Mouse (Mus musculus) thymus, adult 2 months (tissue): Measurements from ENCODE around the gene Mettl9. TPM values are rescaled to one million over a fixed set of nuclear protein-coding genes. Genes with fewer than 3 reads are reported as not detected.
"Not testable (repeated sequence)": the region's sequence is repeated elsewhere in the genome, so short reads cannot be mapped to it uniquely, and the experiment has no call there.

Experiments
- DNase-seq: peaks from one replicate; pipeline ENCODE4 v3.0.0; 2021
- H3K27ac ChIP-seq: fragments of 200-500 bp; 2 replicates; pipeline ENCODE4 v1.5.1; 2012; ENCODE audit warnings: low read length, control low read depth; ENCODE audit not compliant: control insufficient read depth, insufficient read depth
- H3K27me3 ChIP-seq: fragments of 200-500 bp; 2 replicates; pipeline ENCODE4 v1.6.1; 2012; ENCODE audit warnings: mild to moderate bottlenecking, low read length, moderate library complexity, mixed read lengths; ENCODE audit not compliant: control insufficient read depth, insufficient read depth
- H3K36me3 ChIP-seq: fragments of 200-500 bp; 2 replicates; pipeline ENCODE4 v1.6.1; 2012; ENCODE audit warnings: mild to moderate bottlenecking, low read length, moderate library complexity; ENCODE audit not compliant: control insufficient read depth, insufficient read depth
- H3K4me1 ChIP-seq: fragments of 200-500 bp; replicated peaks from 2 replicates; pipeline ENCODE4 v1.6.1; 2012; ENCODE audit warnings: low read length; ENCODE audit not compliant: control insufficient read depth, insufficient read depth
- H3K4me3 ChIP-seq: fragments of 200-500 bp; 2 replicates; pipeline ENCODE4 v1.5.1; 2012; ENCODE audit warnings: mild to moderate bottlenecking, low read length, control low read depth, moderate library complexity; ENCODE audit not compliant: control insufficient read depth, insufficient read depth
- CTCF ChIP-seq: fragments of 200-500 bp; IDR thresholded peaks from 2 replicates; pipeline ENCODE4 v1.5.1; 2012; ENCODE audit warnings: mild to moderate bottlenecking, control low read depth, low read length, moderate library complexity, borderline replicate concordance; ENCODE audit not compliant: control insufficient read depth, poor library complexity, insufficient read depth; ENCODE audit errors: extremely low read depth
- POLR2A ChIP-seq: fragments of 200-500 bp; IDR thresholded peaks from 2 replicates; pipeline ENCODE4 v1.6.1; 2012; ENCODE audit warnings: mild to moderate bottlenecking, low read length, control low read depth, moderate library complexity; ENCODE audit not compliant: control insufficient read depth, poor library complexity, insufficient read depth; ENCODE audit errors: extremely low read depth
- WGBS: fragments of 180-500 bp; shearing (Covaris S2); methylation state at CpG from one replicate; pipeline ENCODE4 v1.1.7; 2018; 5-methylcytosine and 5-hydroxymethylcytosine counted together
- polyA plus RNA-seq: library from polyadenylated mRNA; depleted of rRNA; stranded (reverse); fragments of >200 nt; gene quantifications from 2 replicates; pipeline ENCODE4 v1.2.3, GENCODE M21; 2012

The Mettl9 gene
- polyA plus RNA-seq, 1 experiment, result 20.7 TPM

- Histone ChIP-seq H3K27ac (no peak overlapping the region), H3K4me3 (no peak overlapping the region), H3K36me3 (no peaks in the 10 kb centered on the region), H3K27me3 (no peaks in the 10 kb centered on the region; the same call in 1 of the 2 replicates), H3K4me1 (no peaks in the 10 kb centered on the region)
- TF ChIP-seq POLR2A, result no peak
- TF ChIP-seq CTCF, result no peak
- DNase-seq, result no peak
- WGBS, result 75% methylated on average over 3 of the region's 3 CpGs
Observed at GRCm38 (mm10) chr7:121026300-121026699, 7.9 kb upstream of the Mettl9 start.

GRCm38 (mm10) chr7:121029947-121030346 lies 4.3 kb upstream of the Mettl9 start:
- not testable (repeated sequence) for H3K4me3 ChIP-seq

GRCm38 (mm10) chr7:121034701-121035141 lies 476 bp downstream of the Mettl9 start:
- peaks cover 8% of the 10 kb centered on the region for H3K4me1 ChIP-seq
- WGBS, result under 1% methylated on average over 51 of the region's 63 CpGs
- TF ChIP-seq POLR2A, result no peak
- TF ChIP-seq CTCF, result no peak
- no peaks in the 10 kb centered on the region; the same call in 1 of the 2 replicates for H3K27me3 ChIP-seq
- peak; percentile 66 for DNase-seq
- peak overlapping the region; percentile 94 for H3K4me3 ChIP-seq
- H3K27ac ChIP-seq, result no peak overlapping the region
- H3K36me3 ChIP-seq, result no peaks in the 10 kb centered on the region

More at GRCm38 (mm10) chr7:121029947-121030346, 4.3 kb upstream of the Mettl9 start:
- DNase-seq, H3K36me3 ChIP-seq, H3K27me3 ChIP-seq, H3K27ac ChIP-seq, H3K4me1 ChIP-seq: not testable (repeated sequence)

GRCm38 (mm10) chr7:121035161-121035721 lies 996 bp downstream of the Mettl9 start:
- H3K36me3 ChIP-seq, result no peaks in the 10 kb centered on the region
- H3K4me3 ChIP-seq, result peak overlapping the region; percentile 94
- TF ChIP-seq CTCF (no peak), POLR2A (no peak)
- no peaks in the 10 kb centered on the region; the same call in 1 of the 2 replicates for H3K27me3 ChIP-seq
- no peak for DNase-seq
- H3K4me1 ChIP-seq, result peaks cover 10% of the 10 kb centered on the region
- under 1% methylated on average over 24 of the region's 24 CpGs for WGBS
- peak overlapping the region; percentile 52; the same call in 1 of the 2 replicates for H3K27ac ChIP-seq

- Histone ChIP-seq H3K4me1 (peaks cover 10% of the 10 kb centered on the region), H3K27ac (no peak overlapping the region), H3K27me3 (no peaks in the 10 kb centered on the region), H3K36me3 (no peaks in the 10 kb centered on the region), H3K4me3 (no peak overlapping the region)
- no peak for DNase-seq
- TF ChIP-seq POLR2A, result no peak
- no peak for TF ChIP-seq CTCF
- 41% methylated on average over 4 of the region's 4 CpGs for WGBS
Observed at GRCm38 (mm10) chr7:121040595-121040994, 6.3 kb downstream of the Mettl9 start.

- Histone ChIP-seq H3K27ac (no peak overlapping the region), H3K36me3 (no peaks in the 10 kb centered on the region), H3K4me1 (peaks cover 10% of the 10 kb centered on the region), H3K27me3 (no peaks in the 10 kb centered on the region), H3K4me3 (no peak overlapping the region)
- TF ChIP-seq CTCF (no peak), POLR2A (no peak)
- WGBS, result 15% methylated on average over 1 of the region's 1 CpGs
- no peak for DNase-seq
Observed at GRCm38 (mm10) chr7:121041989-121042388, 7.7 kb downstream of the Mettl9 start.

- H3K27ac ChIP-seq, result no peak overlapping the region
- H3K36me3 ChIP-seq, result no peaks in the 10 kb centered on the region
- no peaks in the 10 kb centered on the region for H3K27me3 ChIP-seq
- peaks cover 10% of the 10 kb centered on the region for H3K4me1 ChIP-seq
- 97% methylated on average over 3 of the region's 3 CpGs for WGBS
- H3K4me3 ChIP-seq, result no peak overlapping the region
- TF ChIP-seq POLR2A (no peak), CTCF (no peak)
- DNase-seq, result no peak
Observed at GRCm38 (mm10) chr7:121043004-121043403, 8.8 kb downstream of the Mettl9 start.

GRCm38 (mm10) chr7:121043510-121043909 lies 9.3 kb downstream of the Mettl9 start:
- WGBS, result 35% methylated on average over 1 of the region's 1 CpGs
- Histone ChIP-seq H3K27ac (no peak overlapping the region), H3K4me3 (no peak overlapping the region), H3K4me1 (peaks cover 10% of the 10 kb centered on the region), H3K27me3 (no peaks in the 10 kb centered on the region), H3K36me3 (no peaks in the 10 kb centered on the region)
- DNase-seq, result no peak
- no peak for TF ChIP-seq POLR2A
- no peak for TF ChIP-seq CTCF
